Mouse (Mus musculus): Measurements from ENCODE around the gene Adad2. TPM values are rescaled to one million over a fixed set of nuclear protein-coding genes. Genes with fewer than 3 reads are reported as not detected.

Adad2 gene
- polyA plus RNA-seq, 1 experiment from 2014 or later, result not detected

GRCm38 (mm10) chr8:119651324-119651723, 38.8 kb downstream of the Adad2 start:
- Histone ChIP-seq H3K4me3 (no peak overlapping the region), H3K27ac (no peak overlapping the region), H3K4me1 (peaks cover 20% of the 10 kb centered on the region), H3K36me3 (no peaks in the 10 kb centered on the region), H3K27me3 (ENCODE audit: insufficient read depth, poor library complexity, severe bottlenecking) (no peaks in the 10 kb centered on the region), H3K9me3 (0 out of 2 replicates have a peak, but pooled peaks cover 3% of the 10 kb centered on the region)
- WGBS, result 60% methylated on average over 2 of the region's 2 CpGs
- DNase-seq (ENCODE audit: low spot score), result no peak

- no peak for DNase-seq (ENCODE audit: low spot score)
- Histone ChIP-seq H3K27me3 (ENCODE audit: insufficient read depth, poor library complexity, severe bottlenecking) (no peaks in the 10 kb centered on the region), H3K4me1 (peaks cover 41% of the 10 kb centered on the region), H3K36me3 (no peaks in the 10 kb centered on the region), H3K27ac (no peak overlapping the region), H3K4me3 (no peak overlapping the region), H3K9me3 (0 out of 2 replicates have a peak, but pooled peaks cover 4% of the 10 kb centered on the region)
- WGBS, result 49% methylated on average over 5 of the region's 5 CpGs
These were observed 44.3 kb downstream of the Adad2 start for GRCm38 (mm10) chr8:119656709-119657464.

GRCm38 (mm10) chr8:119661081-119661480, 48.5 kb downstream of the Adad2 start:
- peaks cover 40% of the 10 kb centered on the region for H3K4me1 ChIP-seq
- DNase-seq (ENCODE audit: low spot score), result peak; percentile 90
- 9% methylated on average over 9 of the region's 9 CpGs for WGBS
- H3K27ac ChIP-seq, result peak overlapping the region; percentile 82
- H3K36me3 ChIP-seq, result no peaks in the 10 kb centered on the region
- H3K9me3 ChIP-seq, result 0 out of 2 replicates have a peak, but pooled peaks cover 4% of the 10 kb centered on the region
- peak overlapping the region; percentile 2; the same call in 1 of the 2 replicates for H3K4me3 ChIP-seq
- 0 out of 2 replicates have a peak, but pooled peaks cover 10% of the 10 kb centered on the region for H3K27me3 ChIP-seq (ENCODE audit: insufficient read depth, poor library complexity, severe bottlenecking)

- H3K4me1 ChIP-seq, result peaks cover 46% of the 10 kb centered on the region
- WGBS, result 73% methylated on average over 6 of the region's 6 CpGs
- H3K27ac ChIP-seq, result no peak overlapping the region
- no peaks in the 10 kb centered on the region for H3K36me3 ChIP-seq
- no peak for DNase-seq (ENCODE audit: low spot score)
- 0 out of 2 replicates have a peak, but pooled peaks cover 4% of the 10 kb centered on the region for H3K9me3 ChIP-seq
- H3K27me3 ChIP-seq (ENCODE audit: insufficient read depth, poor library complexity, severe bottlenecking), result 0 out of 2 replicates have a peak, but pooled peaks cover 14% of the 10 kb centered on the region
- H3K4me3 ChIP-seq, result no peak overlapping the region
These were observed 49.3 kb downstream of the Adad2 start for GRCm38 (mm10) chr8:119661892-119662291.

- DNase-seq (ENCODE audit: low spot score), result no peak
- H3K27ac ChIP-seq, result no peak overlapping the region
- no peaks in the 10 kb centered on the region for H3K36me3 ChIP-seq
- peaks cover 48% of the 10 kb centered on the region for H3K4me1 ChIP-seq
- 55% methylated on average over 11 of the region's 11 CpGs for WGBS
- no peak overlapping the region for H3K4me3 ChIP-seq
- H3K27me3 ChIP-seq (ENCODE audit: insufficient read depth, poor library complexity, severe bottlenecking), result peaks cover 14% of the 10 kb centered on the region; the same call in 1 of the 2 replicates
- H3K9me3 ChIP-seq, result no peaks in the 10 kb centered on the region
These were observed 50.9 kb downstream of the Adad2 start for GRCm38 (mm10) chr8:119663440-119663839.

- Histone ChIP-seq H3K4me3 (no peak overlapping the region), H3K27me3 (ENCODE audit: insufficient read depth, poor library complexity, severe bottlenecking) (peaks cover 14% of the 10 kb centered on the region; the same call in 1 of the 2 replicates), H3K36me3 (no peaks in the 10 kb centered on the region), H3K27ac (0 out of 2 replicates have a peak overlapping the region, but pooled peaks have one; percentile 56), H3K9me3 (no peaks in the 10 kb centered on the region), H3K4me1 (peaks cover 59% of the 10 kb centered on the region)
- WGBS, result 66% methylated on average over 6 of the region's 6 CpGs
- DNase-seq (ENCODE audit: low spot score), result no peak
These were observed 52.7 kb downstream of the Adad2 start for GRCm38 (mm10) chr8:119665270-119665669.

Other genes with a start within 250 kb of the Adad2 start
- 15.2 and 17.7 TPM in 2 replicates for gene Mlycd, start 217.9 kb upstream of the Adad2 start, polyA plus RNA-seq (2016; fragmentation: Nextera tagmentation; extraction: Ambion mirVana)
- gene Osgin1, start 178.6 kb upstream of the Adad2 start, polyA plus RNA-seq (2016; fragmentation: Nextera tagmentation; extraction: Ambion mirVana), result 0.20 and 2.7 TPM in 2 replicates
- gene Necab2, start 166.0 kb upstream of the Adad2 start, polyA plus RNA-seq (2016; fragmentation: Nextera tagmentation; extraction: Ambion mirVana), result 1.9 and 3.4 TPM in 2 replicates
- gene Slc38a8, start 111.0 kb upstream of the Adad2 start, polyA plus RNA-seq (2016; fragmentation: Nextera tagmentation; extraction: Ambion mirVana), result not detected in 2 replicates
- gene Mbtps1, start 54.0 kb upstream of the Adad2 start, polyA plus RNA-seq (2016; fragmentation: Nextera tagmentation; extraction: Ambion mirVana), result 86.9 and 98.4 TPM in 2 replicates
- gene Hsdl1, start 37.6 kb upstream of the Adad2 start, polyA plus RNA-seq (2016; fragmentation: Nextera tagmentation; extraction: Ambion mirVana), result 35.3 and 47.9 TPM in 2 replicates
- 0.11 and 0.31 TPM in 2 replicates for gene Dnaaf1, start 37.5 kb upstream of the Adad2 start, polyA plus RNA-seq (2016; fragmentation: Nextera tagmentation; extraction: Ambion mirVana)
- gene Taf1c, start 7.5 kb upstream of the Adad2 start, polyA plus RNA-seq (2016; fragmentation: Nextera tagmentation; extraction: Ambion mirVana), result 9.9 and 11.2 TPM in 2 replicates
- not detected in 2 replicates for gene Kcng4, start 22.9 kb downstream of the Adad2 start, polyA plus RNA-seq (2016; fragmentation: Nextera tagmentation; extraction: Ambion mirVana)
- 1.3 and 1.6 TPM in 2 replicates for gene Wfdc1, start 53.6 kb downstream of the Adad2 start, polyA plus RNA-seq (2016; fragmentation: Nextera tagmentation; extraction: Ambion mirVana)
- 0.36 and 1.5 TPM in 2 replicates for gene Atp2c2, start 87.3 kb downstream of the Adad2 start, polyA plus RNA-seq (2016; fragmentation: Nextera tagmentation; extraction: Ambion mirVana)
- 14.5 and 19.8 TPM in 2 replicates for gene Tldc1, start 165.7 kb downstream of the Adad2 start, polyA plus RNA-seq (2016; fragmentation: Nextera tagmentation; extraction: Ambion mirVana)
- gene Cotl1, start 227.8 kb downstream of the Adad2 start, polyA plus RNA-seq (2016; fragmentation: Nextera tagmentation; extraction: Ambion mirVana), result 55.7 and 62.0 TPM in 2 replicates
- 9.6 and 10.1 TPM in 2 replicates for gene Klhl36, start 249.5 kb downstream of the Adad2 start, polyA plus RNA-seq (2016; fragmentation: Nextera tagmentation; extraction: Ambion mirVana)